Mouse (Mus musculus): ENCODE data around the gene Epha4.

Epha4 gene

GRCm38 (mm10) chr1:77514963-77515650 lies at the start of gene Epha4:
Epha4 (minus strand) TSS chr1:77515088.
- peak; percentile 91 for DNase-seq (ENCODE audit: low read depth, low spot score)

- DNase-seq (ENCODE audit: low read depth, low spot score), result no peak
Measured at GRCm38 (mm10) chr1:77556199-77556598, 41.3 kb upstream of the Epha4 start.

GRCm38 (mm10) chr1:77551927-77552326 lies 37.0 kb upstream of the Epha4 start:
- no peak for DNase-seq (ENCODE audit: low read depth, low spot score)

- DNase-seq (ENCODE audit: low read depth, low spot score), result peak; percentile 27
Measured at GRCm38 (mm10) chr1:77545722-77546121, 30.8 kb upstream of the Epha4 start.

- no peak for DNase-seq (ENCODE audit: low read depth, low spot score)
Measured at GRCm38 (mm10) chr1:77545035-77545434, 30.1 kb upstream of the Epha4 start.

- DNase-seq (ENCODE audit: low read depth, low spot score), result no peak
Measured at GRCm38 (mm10) chr1:77544279-77544678, 29.4 kb upstream of the Epha4 start.

GRCm38 (mm10) chr1:77539945-77540344 lies 25.1 kb upstream of the Epha4 start:
- DNase-seq (ENCODE audit: low read depth, low spot score), result no peak

- DNase-seq (ENCODE audit: low read depth, low spot score), result no peak
Measured at GRCm38 (mm10) chr1:77538559-77538958, 23.7 kb upstream of the Epha4 start.

GRCm38 (mm10) chr1:77535905-77536304 lies 21.0 kb upstream of the Epha4 start:
- DNase-seq (ENCODE audit: low read depth, low spot score), result no peak

- no peak for DNase-seq (ENCODE audit: low read depth, low spot score)
Measured at GRCm38 (mm10) chr1:77532576-77533183, 17.8 kb upstream of the Epha4 start.

GRCm38 (mm10) chr1:77531934-77532575 lies 17.2 kb upstream of the Epha4 start:
- DNase-seq (ENCODE audit: low read depth, low spot score), result peak; percentile 31

GRCm38 (mm10) chr1:77525082-77525481 lies 10.2 kb upstream of the Epha4 start:
- no peak for DNase-seq (ENCODE audit: low read depth, low spot score)

GRCm38 (mm10) chr1:77523354-77523753 lies 8.5 kb upstream of the Epha4 start:
- no peak for DNase-seq (ENCODE audit: low read depth, low spot score)

GRCm38 (mm10) chr1:77521640-77522539 lies 7.0 kb upstream of the Epha4 start:
- DNase-seq (ENCODE audit: low read depth, low spot score), result no peak

- DNase-seq (ENCODE audit: low read depth, low spot score), result peak; percentile 41
Measured at GRCm38 (mm10) chr1:77518715-77519114, 3.8 kb upstream of the Epha4 start.

- DNase-seq (ENCODE audit: low read depth, low spot score), result peak; percentile 95
Measured at GRCm38 (mm10) chr1:77516203-77516991, 1.5 kb upstream of the Epha4 start.

GRCm38 (mm10) chr1:77515651-77515981 lies 728 bp upstream of the Epha4 start:
- DNase-seq (ENCODE audit: low read depth, low spot score), result peak; percentile 57

GRCm38 (mm10) chr1:77514325-77514962 lies 444 bp downstream of the Epha4 start:
- peak; percentile 58 for DNase-seq (ENCODE audit: low read depth, low spot score)

- DNase-seq (ENCODE audit: low read depth, low spot score), result no peak
Measured at GRCm38 (mm10) chr1:77513959-77514324, 946 bp downstream of the Epha4 start.

- DNase-seq (ENCODE audit: low read depth, low spot score), result peak; percentile 57
Measured at GRCm38 (mm10) chr1:77513411-77513941, 1.4 kb downstream of the Epha4 start.

Measured in R1 (cell line).